Mouse (Mus musculus): Measurements from ENCODE around the gene Tnrc6b.

The Tnrc6b gene

DNA sequence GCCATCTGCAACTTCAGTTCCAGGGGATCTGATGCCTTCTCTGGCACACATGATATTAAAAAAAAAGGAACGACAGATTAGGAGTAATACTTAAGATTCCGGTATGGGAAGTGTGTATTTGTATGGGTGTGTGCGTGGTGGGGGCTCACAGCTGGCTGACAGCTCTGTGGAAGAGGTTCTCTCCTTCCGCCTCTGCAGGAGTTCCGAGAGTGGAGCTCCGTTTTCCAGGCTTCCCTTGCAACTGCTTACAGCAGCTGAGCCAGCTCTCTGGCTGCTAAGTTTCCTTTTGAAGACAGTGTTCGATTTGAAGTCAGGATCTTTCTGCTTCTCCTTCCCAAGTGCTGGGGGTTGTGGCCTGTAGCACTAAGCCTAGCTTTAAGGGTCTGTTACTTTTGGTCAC is 238.9 kb downstream of the Tnrc6b start:
- no peak for DNase-seq (ENCODE audit: low read depth, low spot score)

DNA sequence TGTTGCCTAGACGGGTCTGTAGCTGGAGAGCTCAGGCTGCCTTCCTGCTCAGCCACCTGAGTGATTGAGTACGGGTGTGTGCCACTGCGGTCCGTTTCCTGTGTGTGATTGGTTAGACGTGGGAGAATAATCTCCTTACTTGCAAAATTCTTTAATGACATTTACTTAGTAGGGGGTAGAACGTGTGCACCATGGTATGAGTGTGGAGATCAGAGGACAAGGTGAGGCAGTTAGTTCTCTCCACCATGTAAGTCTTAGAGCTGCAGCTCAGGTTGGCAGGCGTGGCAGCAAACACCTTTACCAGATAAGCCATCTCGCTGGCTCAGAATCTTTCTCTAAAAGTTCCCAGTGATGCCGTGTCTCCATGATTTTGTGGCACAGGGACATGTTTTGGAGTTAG is 242.9 kb downstream of the Tnrc6b start:
- DNase-seq (ENCODE audit: low read depth, low spot score) = no peak

DNA sequence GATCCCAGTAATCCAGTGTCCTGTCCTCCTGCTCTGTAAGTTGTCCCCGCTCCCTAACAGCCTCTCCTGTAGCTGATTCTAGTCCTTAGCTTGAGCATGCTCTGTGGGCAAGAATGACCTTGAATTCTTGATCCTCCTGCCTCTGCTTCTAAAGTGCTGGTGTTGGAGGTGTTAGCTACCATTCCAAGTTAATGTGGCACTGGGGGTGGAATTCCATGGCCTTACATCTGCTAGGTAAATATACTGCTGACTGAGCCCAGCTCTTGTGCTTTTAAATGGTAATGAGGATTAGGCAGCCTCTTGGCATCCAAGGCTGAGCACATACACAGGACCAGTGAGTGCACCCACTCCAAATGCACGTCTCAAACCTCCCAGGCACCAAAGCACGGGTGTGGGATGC is 243.7 kb downstream of the Tnrc6b start:
- DNase-seq (ENCODE audit: low read depth, low spot score) = no peak

DNA sequence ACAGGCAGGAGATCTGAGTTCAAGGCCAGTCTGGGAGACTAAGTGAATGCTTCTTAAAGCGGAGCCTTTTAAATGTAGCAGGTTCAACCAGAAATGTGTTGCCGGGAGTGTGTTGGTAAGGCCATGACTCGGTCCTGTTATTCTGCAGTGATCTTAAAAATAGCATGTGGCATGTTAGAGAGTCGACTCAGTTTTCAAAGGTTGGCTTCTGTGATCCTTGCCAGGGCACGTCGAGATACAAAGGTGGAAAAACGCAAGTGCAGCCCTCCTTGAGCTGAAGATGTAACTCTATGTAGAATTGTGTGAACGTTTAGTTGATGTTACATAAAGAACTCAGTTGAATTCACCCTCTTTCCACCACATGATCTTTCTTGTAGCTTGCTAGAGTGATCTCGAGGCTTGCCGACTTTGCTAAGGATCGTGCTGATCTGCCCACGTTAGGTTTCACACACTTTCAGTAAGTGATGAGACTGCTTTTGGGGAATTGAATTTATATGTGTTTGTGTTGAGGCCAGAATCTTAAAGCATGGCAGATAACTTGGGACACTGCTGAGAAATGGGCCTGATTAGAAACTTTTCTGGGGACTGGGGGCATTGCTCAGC is 244.8 kb downstream of the Tnrc6b start:
- peak; percentile 78 for DNase-seq (ENCODE audit: low read depth, low spot score)

DNA sequence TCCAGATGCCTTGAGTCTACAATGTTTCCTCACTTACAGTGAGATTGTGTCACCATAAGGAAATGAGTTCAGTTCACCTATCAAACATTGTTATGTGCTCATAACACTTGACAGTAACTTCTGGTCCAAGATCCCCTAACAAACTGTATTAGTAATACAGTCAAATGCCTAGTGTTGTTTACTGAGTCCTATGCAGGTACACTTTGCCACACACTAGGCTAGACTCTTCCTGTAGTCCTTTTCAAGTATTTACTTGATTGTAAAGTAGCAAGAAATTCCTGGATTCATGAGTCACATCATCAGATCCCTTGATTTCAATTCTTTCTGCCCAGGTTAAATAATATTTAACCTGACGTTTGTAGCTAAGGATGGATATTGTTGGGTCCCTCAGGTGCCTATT is 258.3 kb downstream of the Tnrc6b start:
- no peak for DNase-seq (ENCODE audit: low read depth, low spot score)

DNA sequence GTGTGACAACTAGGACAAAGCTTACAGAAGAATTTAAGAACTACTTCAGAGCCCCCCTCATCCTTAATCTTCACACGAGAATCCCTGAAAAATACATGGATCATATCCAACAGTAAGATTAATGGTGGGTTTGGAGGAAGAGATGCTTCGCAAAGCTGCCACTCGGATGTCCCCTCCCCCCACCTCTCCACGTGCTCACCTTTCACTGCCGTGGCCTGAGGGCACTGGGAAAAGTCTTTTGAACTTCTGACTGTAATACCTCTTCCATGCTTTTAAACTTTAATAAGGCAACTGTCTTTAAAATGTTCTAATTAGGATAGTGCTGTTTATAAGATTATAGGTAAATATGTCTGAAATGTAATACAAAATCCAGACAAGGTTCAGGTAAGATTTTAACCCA is 263.2 kb downstream of the Tnrc6b start:
- DNase-seq (ENCODE audit: low read depth, low spot score) = no peak

DNA sequence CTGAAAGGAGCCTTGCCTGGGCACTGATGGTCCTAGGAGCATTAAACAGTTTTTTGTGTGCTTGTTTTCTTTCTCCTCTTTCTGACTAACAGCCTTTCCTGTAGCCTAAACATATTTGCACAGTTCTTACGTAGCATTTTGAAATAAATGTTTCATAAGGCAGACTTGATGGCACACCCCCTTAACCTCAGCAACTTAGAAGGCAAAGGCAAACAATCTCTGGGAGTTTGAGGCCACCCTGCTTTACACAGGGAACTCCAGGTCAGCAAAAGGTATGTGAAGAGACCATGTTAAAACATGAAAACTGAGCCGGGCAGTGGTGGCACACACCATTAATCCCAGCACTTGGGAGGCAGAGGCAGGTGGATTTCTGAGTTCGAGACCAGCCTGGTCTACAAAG is 264.6 kb downstream of the Tnrc6b start:
- DNase-seq (ENCODE audit: low read depth, low spot score) = no peak

DNA sequence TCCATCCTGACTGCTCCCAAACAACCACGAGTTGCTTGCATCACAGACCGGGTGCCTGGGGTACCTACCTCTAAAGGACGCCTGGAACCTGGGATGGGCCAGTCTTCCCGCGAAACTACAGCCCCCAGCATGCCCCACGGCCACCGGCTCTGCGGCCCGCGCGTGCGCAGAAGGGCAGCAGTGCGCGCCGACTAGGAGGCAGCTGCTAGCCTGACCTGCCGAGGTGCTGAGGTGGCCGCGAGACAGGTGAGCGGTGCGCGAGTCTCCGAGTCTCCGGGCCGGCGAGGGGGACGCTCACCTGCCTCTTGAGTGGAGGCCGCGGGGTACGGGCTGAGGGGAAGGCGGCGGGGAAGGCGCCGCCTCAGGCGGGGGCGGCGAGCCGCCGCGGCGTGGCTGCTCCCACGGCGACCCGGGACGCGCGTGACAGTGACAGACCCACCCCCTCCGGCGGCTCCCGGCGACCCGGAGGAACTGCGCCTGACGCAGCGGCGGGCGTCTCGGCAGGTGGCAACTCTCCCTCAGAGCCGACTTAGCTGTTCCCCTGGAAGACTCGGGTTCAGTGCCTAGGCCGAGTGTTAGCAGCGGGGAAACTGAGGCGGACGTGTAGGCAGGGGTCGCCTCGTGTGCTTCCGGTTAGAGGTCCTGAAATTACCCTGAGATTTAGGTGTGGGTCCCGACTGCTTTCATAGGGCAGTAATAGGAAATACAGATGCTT is 266.7 kb downstream of the Tnrc6b start, which contains the start of gene Sgsm3:
TSS of gene Sgsm3 (plus strand) at position 146 of the 715 bp plus-strand sequence.
- DNase-seq (ENCODE audit: low read depth, low spot score) = peak; percentile 82

DNA sequence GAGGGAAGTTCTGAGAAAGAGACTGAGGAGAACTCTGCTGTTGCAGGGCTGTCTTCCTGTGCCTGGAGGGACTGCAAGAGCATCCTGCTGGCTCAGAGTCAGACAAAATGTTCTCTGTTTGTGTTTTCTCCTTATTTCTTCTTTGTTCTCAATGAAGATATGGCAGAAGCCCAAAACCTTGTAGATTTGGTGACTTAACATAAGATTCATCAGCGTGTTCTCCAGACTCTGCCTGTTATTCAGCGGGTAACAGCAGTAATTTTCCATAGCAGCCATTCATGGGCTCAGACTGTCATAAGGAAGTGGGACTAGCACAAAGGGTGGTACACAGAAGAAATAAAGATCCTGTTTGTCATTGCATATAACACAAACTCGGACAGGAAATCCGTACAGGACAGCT is 268.5 kb downstream of the Tnrc6b start:
- DNase-seq (ENCODE audit: low read depth, low spot score) = no peak

DNA sequence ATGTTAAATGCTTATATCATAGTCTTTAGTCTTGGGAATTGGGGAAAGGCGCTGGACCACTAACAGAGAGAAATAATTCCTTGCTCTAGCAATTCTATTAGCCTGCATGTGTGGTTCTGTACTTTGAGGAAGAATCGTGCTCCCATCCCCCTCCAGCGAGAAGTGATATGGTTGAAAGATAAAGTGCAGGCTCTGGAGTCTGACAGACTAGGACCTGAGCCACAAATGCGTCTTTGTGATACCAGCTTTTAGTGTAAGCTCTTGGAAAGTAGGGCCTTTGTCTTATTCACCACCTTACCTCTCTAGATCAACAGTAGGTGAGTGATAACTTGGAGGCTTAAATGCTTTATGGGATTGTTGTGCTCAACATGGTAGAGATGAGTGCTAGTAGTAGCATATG is 270.1 kb downstream of the Tnrc6b start:
- no peak for DNase-seq (ENCODE audit: low read depth, low spot score)

DNA sequence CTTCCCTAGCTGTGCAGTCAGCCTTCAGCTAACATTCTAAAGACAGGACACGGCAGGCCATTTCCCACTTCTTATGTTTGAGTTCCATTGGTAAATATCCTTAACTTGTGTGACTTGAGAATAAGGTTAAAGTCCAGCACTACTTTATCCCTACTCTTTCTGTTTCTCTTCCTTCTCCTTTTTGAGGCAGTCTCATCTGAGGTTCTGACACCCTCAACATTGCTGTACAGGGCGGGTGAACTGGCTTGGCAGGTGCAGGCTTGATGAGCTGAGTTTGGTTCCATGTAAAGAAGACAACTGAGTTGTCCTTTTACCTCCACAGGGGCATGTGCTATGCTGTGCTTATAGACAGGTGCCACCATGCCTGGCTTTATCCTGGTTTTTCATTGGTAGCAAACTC is 272.2 kb downstream of the Tnrc6b start:
- no peak for DNase-seq (ENCODE audit: low read depth, low spot score)

DNA sequence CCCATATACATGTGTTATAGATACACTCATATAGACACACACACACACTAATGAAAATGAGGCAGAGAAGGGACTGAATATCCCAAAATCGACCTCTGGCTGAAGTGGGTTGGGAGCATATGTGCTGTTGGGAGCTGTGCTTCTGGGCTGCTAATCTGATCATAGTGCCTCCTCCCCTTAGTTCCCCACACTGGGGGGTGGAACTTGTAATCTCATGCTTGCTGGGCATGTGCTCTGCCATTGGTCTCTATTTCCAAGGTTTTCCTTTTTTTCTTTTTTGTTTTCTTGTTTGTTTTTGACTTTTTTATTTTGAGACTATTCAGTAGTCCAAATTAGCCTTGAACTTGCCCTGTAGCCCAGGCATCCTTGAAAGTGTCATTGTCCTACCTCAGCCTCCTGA is 277.2 kb downstream of the Tnrc6b start:
- DNase-seq (ENCODE audit: low read depth, low spot score) = no peak

DNA sequence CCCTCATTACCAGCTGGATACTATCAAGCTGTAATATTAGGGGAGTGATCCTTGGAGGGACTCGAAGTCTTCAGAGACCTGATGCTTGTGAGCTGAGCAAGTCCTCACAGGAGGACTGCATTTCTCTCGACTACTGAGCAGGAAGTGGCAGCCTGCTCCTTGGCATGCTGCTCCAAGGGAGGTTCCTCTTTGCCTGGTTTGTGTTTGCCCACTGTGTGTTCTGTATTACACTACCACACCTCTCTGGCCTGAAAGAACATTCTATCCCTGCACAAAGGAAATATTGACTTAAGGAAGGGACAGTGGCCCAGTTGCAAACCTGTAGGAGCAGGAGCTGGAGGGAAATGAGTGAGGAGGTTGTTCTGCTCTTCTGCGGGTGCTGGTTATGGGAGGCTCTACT is 278.6 kb downstream of the Tnrc6b start:
- no peak for DNase-seq (ENCODE audit: low read depth, low spot score)
